Mouse (Mus musculus) liver, embryonic 12.5 days (tissue): ENCODE measurements around the gene Ctdspl. TPM values are rescaled to one million over a fixed set of nuclear protein-coding genes. Genes with fewer than 3 reads are reported as not detected.
A peak's percentile ranks its signal among the peaks of the same experiment; 100 is the strongest.

ENCODE experiments used
- ATAC-seq: fragments of 200-750 bp; cut with Nextera tagmentation; 2 replicates; pipeline ENCODE4 v1.8.0; 2017; ENCODE audit warnings: moderate number of reproducible peaks, mild to moderate bottlenecking, moderate library complexity
- H3K27ac ChIP-seq: fragments of 300-500 bp; sonication (generic); 2 replicates; pipeline ENCODE4 v1.5.1; 2016; ENCODE audit warnings: mild to moderate bottlenecking
- H3K27me3 ChIP-seq: fragments of 300-500 bp; sonication (generic); replicated peaks from 2 replicates; pipeline ENCODE4 v1.6.1; 2016; ENCODE audit warnings: mild to moderate bottlenecking, moderate library complexity
- H3K36me3 ChIP-seq: fragments of 300-500 bp; sonication (generic); 2 replicates; pipeline ENCODE4 v1.6.1; 2016; ENCODE audit warnings: mild to moderate bottlenecking, moderate library complexity
- H3K4me1 ChIP-seq: fragments of 300-500 bp; sonication (generic); 2 replicates; pipeline ENCODE4 v1.6.1; 2016
- H3K4me2 ChIP-seq: fragments of 300-500 bp; sonication (generic); 2 replicates; pipeline ENCODE4 v1.6.1; 2016; ENCODE audit warnings: mild to moderate bottlenecking, moderate library complexity
- H3K4me3 ChIP-seq: fragments of 300-500 bp; sonication (generic); 2 replicates; pipeline ENCODE4 v1.5.1; 2016; ENCODE audit warnings: mild to moderate bottlenecking, moderate library complexity
- H3K9ac ChIP-seq: fragments of 300-500 bp; sonication (generic); 2 replicates; pipeline ENCODE4 v1.6.1; 2016; ENCODE audit warnings: mild to moderate bottlenecking, moderate library complexity
- H3K9me3 ChIP-seq: fragments of 300-500 bp; sonication (generic); replicated peaks from 2 replicates; pipeline ENCODE4 v1.6.1; 2016; ENCODE audit warnings: mild to moderate bottlenecking, moderate library complexity
- WGBS: fragments of 180-500 bp; shearing (Covaris S2); methylation state at CpG from one replicate; pipeline ENCODE4 v1.1.7; 2016; ENCODE audit not compliant: insufficient replicate concordance; 5-methylcytosine and 5-hydroxymethylcytosine counted together
- polyA plus RNA-seq: library from polyadenylated mRNA; unstranded; fragments of >200 nt; fragmentation: Nextera tagmentation; extraction: Ambion mirVana; gene quantifications from 2 replicates; pipeline ENCODE4 v1.2.1, GENCODE M21; 2016

Gene Ctdspl
- polyA plus RNA-seq, 1 experiment from 2014 or later, result 4.4 TPM

- H3K36me3 ChIP-seq, result no peaks in the 10 kb centered on the region
- no peak overlapping the region for H3K9ac ChIP-seq
- H3K4me1 ChIP-seq, result peaks cover 15% of the 10 kb centered on the region
- H3K27me3 ChIP-seq, result peaks cover 5% of the 10 kb centered on the region; the same call in 1 of the 2 replicates
- no peak overlapping the region for H3K27ac ChIP-seq
- peak overlapping the region; percentile 20; the same call in 1 of the 2 replicates for H3K4me3 ChIP-seq
- no peaks in the 10 kb centered on the region for H3K9me3 ChIP-seq
- ATAC-seq, result 0 out of 2 replicates have a peak, but pooled peaks have one; percentile 20
- H3K4me2 ChIP-seq, result peak overlapping the region; percentile 46
- 28% methylated on average over 19 of the region's 19 CpGs for WGBS
Measured at GRCm38 (mm10) chr9:119063036-119063644, 136.9 kb downstream of the Ctdspl start.

- H3K4me1 ChIP-seq, result peaks cover 15% of the 10 kb centered on the region
- no peaks in the 10 kb centered on the region for H3K36me3 ChIP-seq
- no peak overlapping the region for H3K27ac ChIP-seq
- H3K4me3 ChIP-seq, result no peak overlapping the region
- H3K9ac ChIP-seq, result no peak overlapping the region
- 44% methylated on average over 4 of the region's 4 CpGs for WGBS
- no peaks in the 10 kb centered on the region for H3K9me3 ChIP-seq
- no peaks in the 10 kb centered on the region; the same call in 1 of the 2 replicates for H3K27me3 ChIP-seq
- peak overlapping the region; percentile 46; the same call in 1 of the 2 replicates for H3K4me2 ChIP-seq
- ATAC-seq, result no peak
Measured at GRCm38 (mm10) chr9:119064296-119064695, 138.0 kb downstream of the Ctdspl start.

GRCm38 (mm10) chr9:119067601-119068000 lies 141.3 kb downstream of the Ctdspl start:
- Histone ChIP-seq H3K9me3 (no peaks in the 10 kb centered on the region), H3K27ac (no peak overlapping the region), H3K4me1 (peaks cover 15% of the 10 kb centered on the region), H3K4me3 (no peak overlapping the region), H3K4me2 (no peak overlapping the region), H3K27me3 (no peaks in the 10 kb centered on the region; the same call in 1 of the 2 replicates), H3K9ac (no peak overlapping the region), H3K36me3 (no peaks in the 10 kb centered on the region)
- ATAC-seq, result no peak
- 14% methylated on average over 6 of the region's 6 CpGs for WGBS

- Histone ChIP-seq H3K4me3 (no peak overlapping the region), H3K9me3 (no peaks in the 10 kb centered on the region), H3K4me2 (no peak overlapping the region), H3K4me1 (peaks cover 11% of the 10 kb centered on the region), H3K36me3 (no peaks in the 10 kb centered on the region), H3K27me3 (no peaks in the 10 kb centered on the region; the same call in 1 of the 2 replicates), H3K27ac (no peak overlapping the region), H3K9ac (no peak overlapping the region)
- ATAC-seq, result no peak
- WGBS, result 82% methylated on average over 11 of the region's 11 CpGs
Measured at GRCm38 (mm10) chr9:119068266-119068665, 142.0 kb downstream of the Ctdspl start.

- no peaks in the 10 kb centered on the region for H3K9me3 ChIP-seq
- H3K36me3 ChIP-seq, result no peaks in the 10 kb centered on the region
- no peaks in the 10 kb centered on the region for H3K4me1 ChIP-seq
- ATAC-seq, result no peak
- 69% methylated on average over 13 of the region's 13 CpGs for WGBS
- H3K4me2 ChIP-seq, result no peak overlapping the region
- no peak overlapping the region for H3K4me3 ChIP-seq
- no peak overlapping the region for H3K9ac ChIP-seq
- no peaks in the 10 kb centered on the region; the same call in 1 of the 2 replicates for H3K27me3 ChIP-seq
- no peak overlapping the region for H3K27ac ChIP-seq
Measured at GRCm38 (mm10) chr9:119070173-119070825, 144.0 kb downstream of the Ctdspl start.

GRCm38 (mm10) chr9:119071786-119072185 lies 145.5 kb downstream of the Ctdspl start:
- Histone ChIP-seq H3K9ac (no peak overlapping the region), H3K9me3 (no peaks in the 10 kb centered on the region), H3K27me3 (no peaks in the 10 kb centered on the region), H3K4me1 (no peaks in the 10 kb centered on the region), H3K36me3 (no peaks in the 10 kb centered on the region), H3K27ac (no peak overlapping the region), H3K4me3 (no peak overlapping the region), H3K4me2 (no peak overlapping the region)
- WGBS, result 63% methylated on average over 9 of the region's 9 CpGs
- ATAC-seq, result no peak

- H3K27me3 ChIP-seq, result no peaks in the 10 kb centered on the region
- H3K4me2 ChIP-seq, result no peak overlapping the region
- no peaks in the 10 kb centered on the region for H3K36me3 ChIP-seq
- no peak for ATAC-seq
- H3K4me1 ChIP-seq, result no peaks in the 10 kb centered on the region
- no peak overlapping the region for H3K4me3 ChIP-seq
- WGBS, result 73% methylated on average over 15 of the region's 15 CpGs
- no peak overlapping the region for H3K9ac ChIP-seq
- H3K27ac ChIP-seq, result no peak overlapping the region
- no peaks in the 10 kb centered on the region for H3K9me3 ChIP-seq
Measured at GRCm38 (mm10) chr9:119073184-119073895, 147.1 kb downstream of the Ctdspl start.

GRCm38 (mm10) chr9:119075685-119076084 lies 149.4 kb downstream of the Ctdspl start:
- Histone ChIP-seq H3K9me3 (no peaks in the 10 kb centered on the region), H3K9ac (no peak overlapping the region), H3K36me3 (no peaks in the 10 kb centered on the region), H3K27ac (no peak overlapping the region), H3K4me2 (no peak overlapping the region), H3K4me1 (no peaks in the 10 kb centered on the region), H3K4me3 (no peak overlapping the region), H3K27me3 (no peaks in the 10 kb centered on the region)
- peak; percentile 13; the same call in 1 of the 2 replicates for ATAC-seq
- WGBS, result 43% methylated on average over 16 of the region's 16 CpGs

GRCm38 (mm10) chr9:119080040-119080675 lies 153.9 kb downstream of the Ctdspl start:
- Histone ChIP-seq H3K9ac (no peak overlapping the region), H3K4me1 (no peaks in the 10 kb centered on the region; the same call in 1 of the 2 replicates), H3K4me2 (no peak overlapping the region), H3K9me3 (no peaks in the 10 kb centered on the region), H3K4me3 (no peak overlapping the region), H3K27me3 (0 out of 2 replicates have a peak, but pooled peaks cover 1% of the 10 kb centered on the region), H3K27ac (no peak overlapping the region), H3K36me3 (no peaks in the 10 kb centered on the region)
- WGBS, result 62% methylated on average over 5 of the region's 5 CpGs
- ATAC-seq, result no peak

GRCm38 (mm10) chr9:119082039-119082438 lies 155.8 kb downstream of the Ctdspl start:
- Histone ChIP-seq H3K36me3 (no peaks in the 10 kb centered on the region), H3K4me3 (no peak overlapping the region), H3K9me3 (no peaks in the 10 kb centered on the region), H3K4me2 (no peak overlapping the region), H3K9ac (no peak overlapping the region), H3K4me1 (no peaks in the 10 kb centered on the region; the same call in 1 of the 2 replicates), H3K27me3 (peaks cover 19% of the 10 kb centered on the region; the same call in 1 of the 2 replicates), H3K27ac (peak overlapping the region; percentile 41; the same call in 1 of the 2 replicates)
- 0 out of 2 replicates have a peak, but pooled peaks have one; percentile 13 for ATAC-seq
- 45% methylated on average over 8 of the region's 8 CpGs for WGBS

GRCm38 (mm10) chr9:119082656-119083430 lies 156.6 kb downstream of the Ctdspl start:
- Histone ChIP-seq H3K27ac (peak overlapping the region; percentile 41; the same call in 1 of the 2 replicates), H3K4me3 (no peak overlapping the region), H3K4me1 (peaks cover 3% of the 10 kb centered on the region), H3K9ac (no peak overlapping the region), H3K36me3 (no peaks in the 10 kb centered on the region), H3K4me2 (no peak overlapping the region), H3K27me3 (peaks cover 27% of the 10 kb centered on the region; the same call in 1 of the 2 replicates), H3K9me3 (no peaks in the 10 kb centered on the region)
- no peak for ATAC-seq
- 60% methylated on average over 7 of the region's 7 CpGs for WGBS
